Mouse (Mus musculus) layer of hippocampus, adult 11-12 months (tissue): Measurements from ENCODE around the gene Loxl3.

Experiments used
- DNase-seq: peaks from one replicate; pipeline ENCODE4 v3.0.0; 2022; ENCODE audit warnings: low spot score

The Loxl3 gene

GRCm38 (mm10) chr6:83017190-83017589 is 16.8 kb upstream of the Loxl3 start:
- no peak for DNase-seq

- no peak for DNase-seq
Observed at GRCm38 (mm10) chr6:83019044-83019443, 14.9 kb upstream of the Loxl3 start.

- DNase-seq = no peak
Observed at GRCm38 (mm10) chr6:83020121-83020520, 13.9 kb upstream of the Loxl3 start.

GRCm38 (mm10) chr6:83020836-83021593 is 13.0 kb upstream of the Loxl3 start:
- DNase-seq = no peak

GRCm38 (mm10) chr6:83023008-83023407 is 11.0 kb upstream of the Loxl3 start:
- no peak for DNase-seq

GRCm38 (mm10) chr6:83023786-83024185 is 10.2 kb upstream of the Loxl3 start:
- no peak for DNase-seq

- DNase-seq = no peak
Observed at GRCm38 (mm10) chr6:83024421-83024820, 9.6 kb upstream of the Loxl3 start.

GRCm38 (mm10) chr6:83025221-83025620 is 8.8 kb upstream of the Loxl3 start:
- DNase-seq = no peak

GRCm38 (mm10) chr6:83027293-83027692 is 6.7 kb upstream of the Loxl3 start:
- DNase-seq = no peak

- DNase-seq = no peak
Observed at GRCm38 (mm10) chr6:83027706-83028105, 6.3 kb upstream of the Loxl3 start.

- no peak for DNase-seq
Observed at GRCm38 (mm10) chr6:83029777-83030176, 4.2 kb upstream of the Loxl3 start.

GRCm38 (mm10) chr6:83031111-83031510 is 2.9 kb upstream of the Loxl3 start:
- no peak for DNase-seq

GRCm38 (mm10) chr6:83031921-83032590 is 1.9 kb upstream of the Loxl3 start:
- no peak for DNase-seq

GRCm38 (mm10) chr6:83032769-83033191 is 1.2 kb upstream of the Loxl3 start:
- no peak for DNase-seq

GRCm38 (mm10) chr6:83034463-83035055 is 586 bp downstream of the Loxl3 start:
- no peak for DNase-seq

- DNase-seq = no peak
Observed at GRCm38 (mm10) chr6:83037188-83037587, 3.2 kb downstream of the Loxl3 start.

GRCm38 (mm10) chr6:83038496-83039012 is 4.6 kb downstream of the Loxl3 start:
- DNase-seq = peak; percentile 91

- no peak for DNase-seq
Observed at GRCm38 (mm10) chr6:83040601-83041000, 6.6 kb downstream of the Loxl3 start.

GRCm38 (mm10) chr6:83043561-83043960 is 9.6 kb downstream of the Loxl3 start:
- DNase-seq = no peak

- DNase-seq = no peak
Observed at GRCm38 (mm10) chr6:83043993-83044392, 10.0 kb downstream of the Loxl3 start.

- no peak for DNase-seq
Observed at GRCm38 (mm10) chr6:83044742-83045141, 10.8 kb downstream of the Loxl3 start.

- no peak for DNase-seq
Observed at GRCm38 (mm10) chr6:83049367-83049766, 15.4 kb downstream of the Loxl3 start.
